Mouse (Mus musculus) right cerebral cortex, postnatal 36 days (tissue): ENCODE results near the gene Flg.

Source experiments
- DNase-seq, 2 experiments: peaks; one replicate each; pipeline ENCODE4 v3.0.0; 2022; ENCODE audit warnings: low spot score in 2 of 2, mixed read lengths in 1 of 2

Flg gene

GRCm38 (mm10) chr3:93273223-93273622, at the start of gene Flg:
Flg (plus strand) TSS chr3:93273523.
- no peak for DNase-seq

GRCm38 (mm10) chr3:93297542-93297941, 24.2 kb downstream of the Flg start:
- DNase-seq = peak in 1 of 2 experiments; percentile 30

GRCm38 (mm10) chr3:93299832-93300231, 26.5 kb downstream of the Flg start:
- peak in 1 of 2 experiments; percentile 34 for DNase-seq

- DNase-seq = no peak
Observed at GRCm38 (mm10) chr3:93301896-93302295, 28.6 kb downstream of the Flg start.

- no peak for DNase-seq
Observed at GRCm38 (mm10) chr3:93306142-93306541, 32.8 kb downstream of the Flg start.

- DNase-seq = no peak
Observed at GRCm38 (mm10) chr3:93311371-93311770, 38.0 kb downstream of the Flg start.

GRCm38 (mm10) chr3:93314388-93314787, 41.1 kb downstream of the Flg start:
- DNase-seq = no peak

- no peak for DNase-seq
Observed at GRCm38 (mm10) chr3:93319449-93319848, 46.1 kb downstream of the Flg start, which contains the start of gene Hrnr. Hrnr (plus strand) TSS chr3:93319749.

- no peak for DNase-seq
Observed at GRCm38 (mm10) chr3:93337749-93338148, 64.4 kb downstream of the Flg start.

GRCm38 (mm10) chr3:93340021-93340420, 66.7 kb downstream of the Flg start:
- no peak for DNase-seq
